In genomic region chr5:132013296-132013695, GRCm38 (mm10) we compare ENCODE assay signal across 23 mouse cellular contexts.
DNase-seq lines count a peak whose midpoint lies in the region; ATAC-seq lines count a peak whose summit lies in the region.
"Had no signal": no experiment of that assay in that cellular context is flagged by ENCODE, and none has a peak within 500 bp of the region (broad histone marks: within the 10 kb centered on the region; RNA-seq: fewer than 3 reads in every experiment).

No protein-coding gene starts in this region.

- no peak for ATAC-seq in forebrain, embryonic 13.5 days
- ATAC-seq in forebrain, embryonic 12.5 days (ENCODE audit: low FRiP score), result no peak
- no peak for ATAC-seq in forebrain, embryonic 15.5 days (replicated peaks)
- no peak for ATAC-seq in hindbrain, embryonic 13.5 days (ENCODE audit: low FRiP score)
- ATAC-seq in hindbrain, embryonic 16.5 days, result no peak
- ATAC-seq: CD4-positive, CD25-positive, alpha-beta regulatory T cell, adult 4 months had no signal

- no peak for DNase-seq in forebrain, embryonic 10.5 days (ENCODE audit: extremely low spot score, low spot score)
- peak; percentile 46 for DNase-seq in MN1 (ENCODE audit: low spot score)
- no peak for DNase-seq in c-Kit-positive CD71-positive TER-119-positive erythroid progenitor cells, embryonic 14.5 days (ENCODE audit: low spot score)
- DNase-seq: adrenal gland, adult 2 months; adrenal gland, postnatal 10 days; adrenal gland, postnatal 25 days; B cell, adult 2 months; cerebellum, adult 11-12 months; cerebellum, adult 2 months; cerebellum, adult 9-10 months; cerebellum, postnatal 10 days; cerebellum, postnatal 25 days; forebrain, postnatal 0 days had no signal

- H3K4me1 ChIP-seq in forebrain, embryonic 13.5 days, result peaks cover 11% of the 10 kb centered on the region
- peaks cover 9% of the 10 kb centered on the region; the same call in 1 of the 2 replicates for H3K4me1 ChIP-seq in forebrain, embryonic 12.5 days
- peaks cover 25% of the 10 kb centered on the region for H3K4me1 ChIP-seq in forebrain, embryonic 15.5 days
- H3K4me1 ChIP-seq in forebrain, embryonic 10.5 days, result peaks cover 11% of the 10 kb centered on the region
- peaks cover 24% of the 10 kb centered on the region for H3K4me1 ChIP-seq in hindbrain, embryonic 13.5 days (replicated peaks)
- no peaks in the 10 kb centered on the region for H3K4me1 ChIP-seq in hindbrain, embryonic 16.5 days (ENCODE audit: control insufficient read depth, insufficient read depth, low read depth, low read length)
- H3K4me1 ChIP-seq: embryonic facial prominence, embryonic 12.5 days had no signal

- H3K36me3 ChIP-seq in forebrain, embryonic 13.5 days (ENCODE audit: poor library complexity, severe bottlenecking), result no peaks in the 10 kb centered on the region
- no peaks in the 10 kb centered on the region for H3K36me3 ChIP-seq in forebrain, embryonic 12.5 days (replicated peaks)
- H3K36me3 ChIP-seq in forebrain, embryonic 15.5 days, result no peaks in the 10 kb centered on the region
- no peaks in the 10 kb centered on the region for H3K36me3 ChIP-seq in forebrain, embryonic 10.5 days (replicated peaks)
- H3K36me3 ChIP-seq in hindbrain, embryonic 13.5 days, result no peaks in the 10 kb centered on the region
- no peaks in the 10 kb centered on the region for H3K36me3 ChIP-seq in hindbrain, embryonic 16.5 days (ENCODE audit: control insufficient read depth, insufficient read depth, low read length)
- H3K36me3 ChIP-seq: embryonic facial prominence, embryonic 10.5 days; embryonic facial prominence, embryonic 12.5 days; G1E had no signal

- peak overlapping the region; percentile 8; the same call in 1 of the 2 replicates for H3K27ac ChIP-seq in forebrain, embryonic 13.5 days
- no peak overlapping the region for H3K27ac ChIP-seq in forebrain, embryonic 12.5 days
- H3K27ac ChIP-seq in forebrain, embryonic 15.5 days (replicated peaks), result 0 out of 2 replicates have a peak overlapping the region, but pooled peaks have one; percentile 1
- no peak overlapping the region for H3K27ac ChIP-seq in forebrain, embryonic 10.5 days
- peak overlapping the region; percentile 49; the same call in 1 of the 2 replicates for H3K27ac ChIP-seq in hindbrain, embryonic 13.5 days
- no peak overlapping the region for H3K27ac ChIP-seq in hindbrain, embryonic 16.5 days (ENCODE audit: low read depth, low read length)
- H3K27ac ChIP-seq: embryonic facial prominence, embryonic 10.5 days; embryonic facial prominence, embryonic 12.5 days had no signal

- no peak overlapping the region for H3K4me3 ChIP-seq in forebrain, embryonic 13.5 days
- H3K4me3 ChIP-seq in forebrain, embryonic 12.5 days (replicated peaks), result no peak overlapping the region
- H3K4me3 ChIP-seq in forebrain, embryonic 15.5 days, result no peak overlapping the region
- no peak overlapping the region for H3K4me3 ChIP-seq in forebrain, embryonic 10.5 days
- no peak overlapping the region for H3K4me3 ChIP-seq in hindbrain, embryonic 13.5 days
- no peak overlapping the region for H3K4me3 ChIP-seq in hindbrain, embryonic 16.5 days (ENCODE audit: low read length)
- H3K4me3 ChIP-seq: embryonic facial prominence, embryonic 10.5 days; embryonic facial prominence, embryonic 12.5 days had no signal

- no peak overlapping the region for H3K4me2 ChIP-seq in forebrain, embryonic 13.5 days
- H3K4me2 ChIP-seq in forebrain, embryonic 12.5 days, result no peak overlapping the region
- H3K4me2 ChIP-seq in forebrain, embryonic 15.5 days (replicated peaks), result no peak overlapping the region
- H3K4me2 ChIP-seq in hindbrain, embryonic 13.5 days, result no peak overlapping the region
- no peak overlapping the region for H3K4me2 ChIP-seq in hindbrain, embryonic 16.5 days (ENCODE audit: low read length)
- H3K4me2 ChIP-seq: embryonic facial prominence, embryonic 12.5 days had no signal

- H3K9me3 ChIP-seq in forebrain, embryonic 13.5 days (replicated peaks), result no peaks in the 10 kb centered on the region
- H3K9me3 ChIP-seq in forebrain, embryonic 12.5 days, result 0 out of 2 replicates have a peak, but pooled peaks cover 3% of the 10 kb centered on the region
- no peaks in the 10 kb centered on the region for H3K9me3 ChIP-seq in forebrain, embryonic 15.5 days
- H3K9me3 ChIP-seq in forebrain, embryonic 10.5 days, result no peaks in the 10 kb centered on the region
- H3K9me3 ChIP-seq in hindbrain, embryonic 13.5 days, result no peaks in the 10 kb centered on the region
- no peaks in the 10 kb centered on the region for H3K9me3 ChIP-seq in hindbrain, embryonic 16.5 days (ENCODE audit: control insufficient read depth, low read length)
- H3K9me3 ChIP-seq: embryonic facial prominence, embryonic 10.5 days; embryonic facial prominence, embryonic 12.5 days had no signal

- WGBS in forebrain, embryonic 13.5 days, result 69% methylated on average over 7 of the region's 7 CpGs
- 84% methylated on average over 7 of the region's 7 CpGs for WGBS in forebrain, embryonic 12.5 days
- WGBS in forebrain, embryonic 15.5 days, result 68% methylated on average over 7 of the region's 7 CpGs
- 91% methylated on average over 7 of the region's 7 CpGs for WGBS in forebrain, embryonic 10.5 days
- WGBS in hindbrain, embryonic 13.5 days, result 69% methylated on average over 7 of the region's 7 CpGs
- 52% methylated on average over 7 of the region's 7 CpGs for WGBS in hindbrain, embryonic 16.5 days

- no peaks in the 10 kb centered on the region for H3K27me3 ChIP-seq in forebrain, embryonic 13.5 days
- H3K27me3 ChIP-seq in forebrain, embryonic 12.5 days, result no peaks in the 10 kb centered on the region
- no peaks in the 10 kb centered on the region for H3K27me3 ChIP-seq in forebrain, embryonic 15.5 days
- no peaks in the 10 kb centered on the region for H3K27me3 ChIP-seq in forebrain, embryonic 10.5 days (ENCODE audit: poor library complexity, severe bottlenecking)
- H3K27me3 ChIP-seq in hindbrain, embryonic 13.5 days, result no peaks in the 10 kb centered on the region
- H3K27me3 ChIP-seq in hindbrain, embryonic 16.5 days (replicated peaks; ENCODE audit: control insufficient read depth, insufficient read depth, low read length), result no peaks in the 10 kb centered on the region
- H3K27me3 ChIP-seq: CH12.LX; embryonic facial prominence, embryonic 12.5 days had no signal

- H3K9ac ChIP-seq in forebrain, embryonic 13.5 days, result no peak overlapping the region
- H3K9ac ChIP-seq in forebrain, embryonic 12.5 days, result no peak overlapping the region
- no peak overlapping the region for H3K9ac ChIP-seq in forebrain, embryonic 15.5 days (replicated peaks)
- H3K9ac ChIP-seq in hindbrain, embryonic 13.5 days, result no peak overlapping the region
- H3K9ac ChIP-seq in hindbrain, embryonic 16.5 days (ENCODE audit: low read depth, low read length), result no peak overlapping the region
- H3K9ac ChIP-seq: embryonic facial prominence, embryonic 12.5 days; forebrain, postnatal 0 days had no signal

Comparison
In these comparisons a context has a peak if more than half of its experiments do, and no peak if none do; other contexts are left out.
1. H3K27ac ChIP-seq: peak in forebrain, embryonic 13.5 days (single experiment), forebrain, embryonic 15.5 days (single experiment) and hindbrain, embryonic 13.5 days (single experiment); none in forebrain, embryonic 12.5 days (single experiment), forebrain, embryonic 10.5 days (single experiment) and hindbrain, embryonic 16.5 days (single experiment).